Comparison of ENCODE assay signal across 9 mouse cellular contexts in genomic region chr7:27360749-27361148, GRCm38 (mm10). TPM values are rescaled to one million over a fixed set of nuclear protein-coding genes. Genes with fewer than 3 reads are reported as not detected.
DNase-seq lines count a peak whose midpoint lies in the region; ATAC-seq and TF ChIP-seq lines count a peak whose summit lies in the region.
"Had no signal": no experiment of that assay in that cellular context is flagged by ENCODE, and none has a peak within 500 bp of the region (broad histone marks: within the 10 kb centered on the region; RNA-seq: fewer than 3 reads in every experiment).

No protein-coding gene starts in this region.

- no peak for TF ChIP-seq CTCF in midbrain, postnatal 0 days (IDR thresholded peaks at IDR 0.05)

- H3K4me3 ChIP-seq in liver, embryonic 11.5 days (ENCODE audit: low read depth, low read length), result 0 out of 2 replicates have a peak overlapping the region, but pooled peaks have one; percentile 24
- peak overlapping the region; percentile 57 for H3K4me3 ChIP-seq in embryonic facial prominence, embryonic 15.5 days (replicated peaks)
- peak overlapping the region; percentile 5; the same call in 1 of the 2 replicates for H3K4me3 ChIP-seq in intestine, embryonic 15.5 days (replicated peaks)
- peak overlapping the region; percentile 46; the same call in 1 of the 2 replicates for H3K4me3 ChIP-seq in midbrain, postnatal 0 days (ENCODE audit: low read depth, low read length)

- no peaks in the 10 kb centered on the region for H3K36me3 ChIP-seq in liver, embryonic 11.5 days (ENCODE audit: control insufficient read depth, insufficient read depth, low read length)
- H3K36me3 ChIP-seq in embryonic facial prominence, embryonic 15.5 days, result no peaks in the 10 kb centered on the region
- H3K36me3 ChIP-seq in intestine, embryonic 15.5 days, result no peaks in the 10 kb centered on the region
- H3K36me3 ChIP-seq in midbrain, postnatal 0 days (ENCODE audit: insufficient read depth, low read length), result peaks cover 5% of the 10 kb centered on the region; the same call in 1 of the 2 replicates

- no peak for DNase-seq in liver, embryonic 11.5 days (ENCODE audit: low spot score)
- DNase-seq in liver, result no peak
- no peak for DNase-seq in midbrain, postnatal 0 days (ENCODE audit: low spot score)
- no peak for DNase-seq in ovary, postnatal 10 days (ENCODE audit: low spot score)
- no peak for DNase-seq in right cerebral cortex, postnatal 10 days (ENCODE audit: low spot score in 2 of 2)
- DNase-seq in frontal cortex, postnatal 25 days (ENCODE audit: low spot score in 2 of 2), result no peak

- peaks cover 30% of the 10 kb centered on the region for H3K27me3 ChIP-seq in liver, embryonic 11.5 days (replicated peaks; ENCODE audit: control insufficient read depth, insufficient read depth, low read length)
- peaks cover 42% of the 10 kb centered on the region for H3K27me3 ChIP-seq in embryonic facial prominence, embryonic 15.5 days
- H3K27me3 ChIP-seq in intestine, embryonic 15.5 days (replicated peaks), result peaks cover 27% of the 10 kb centered on the region
- H3K27me3 ChIP-seq in midbrain, postnatal 0 days (ENCODE audit: insufficient read depth, low read length), result peaks cover 32% of the 10 kb centered on the region

- peak overlapping the region; percentile 89 for H3K4me2 ChIP-seq in liver, embryonic 11.5 days
- peak overlapping the region; percentile 85 for H3K4me2 ChIP-seq in embryonic facial prominence, embryonic 15.5 days (replicated peaks)
- H3K4me2 ChIP-seq in intestine, embryonic 15.5 days (replicated peaks), result peak overlapping the region; percentile 92
- H3K4me2 ChIP-seq in midbrain, postnatal 0 days (ENCODE audit: low read depth, low read length, poor library complexity, severe bottlenecking), result peak overlapping the region; percentile 76

- peaks cover 30% of the 10 kb centered on the region for H3K4me1 ChIP-seq in liver, embryonic 11.5 days (replicated peaks; ENCODE audit: control insufficient read depth, insufficient read depth, low read length)
- H3K4me1 ChIP-seq in embryonic facial prominence, embryonic 15.5 days, result peaks cover 33% of the 10 kb centered on the region
- H3K4me1 ChIP-seq in intestine, embryonic 15.5 days (replicated peaks), result peaks cover 14% of the 10 kb centered on the region
- no peaks in the 10 kb centered on the region; the same call in 1 of the 2 replicates for H3K4me1 ChIP-seq in midbrain, postnatal 0 days (ENCODE audit: insufficient read depth, low read length)

- H3K9me3 ChIP-seq in liver, embryonic 11.5 days (ENCODE audit: control insufficient read depth, low read length), result peaks cover 2% of the 10 kb centered on the region; the same call in 1 of the 2 replicates
- no peaks in the 10 kb centered on the region for H3K9me3 ChIP-seq in embryonic facial prominence, embryonic 15.5 days (replicated peaks)
- no peaks in the 10 kb centered on the region for H3K9me3 ChIP-seq in intestine, embryonic 15.5 days
- H3K9me3 ChIP-seq in midbrain, postnatal 0 days (ENCODE audit: low read length), result no peaks in the 10 kb centered on the region

- no peak overlapping the region for H3K9ac ChIP-seq in liver, embryonic 11.5 days (ENCODE audit: low read depth, low read length)
- no peak overlapping the region for H3K9ac ChIP-seq in embryonic facial prominence, embryonic 15.5 days
- H3K9ac ChIP-seq in intestine, embryonic 15.5 days, result no peak overlapping the region
- no peak overlapping the region for H3K9ac ChIP-seq in midbrain, postnatal 0 days (replicated peaks; ENCODE audit: low read length, poor library complexity, severe bottlenecking)

- no peak for ATAC-seq in liver, embryonic 11.5 days (replicated peaks; ENCODE audit: low FRiP score)
- no peak for ATAC-seq in embryonic facial prominence, embryonic 15.5 days (ENCODE audit: insufficient number of reproducible peaks, low FRiP score, low TSS enrichment, low read depth)
- ATAC-seq in intestine, embryonic 15.5 days, result no peak
- ATAC-seq in midbrain, postnatal 0 days (ENCODE audit: low FRiP score), result no peak

- no peak overlapping the region for H3K27ac ChIP-seq in liver, embryonic 11.5 days (ENCODE audit: low read depth, low read length)
- H3K27ac ChIP-seq in embryonic facial prominence, embryonic 15.5 days (replicated peaks), result no peak overlapping the region
- no peak overlapping the region for H3K27ac ChIP-seq in intestine, embryonic 15.5 days
- no peak overlapping the region for H3K27ac ChIP-seq in midbrain, postnatal 0 days (ENCODE audit: low read depth, low read length)

- 52% methylated on average over 6 of the region's 6 CpGs for WGBS in liver, embryonic 11.5 days
- WGBS in embryonic facial prominence, embryonic 15.5 days, result 48% methylated on average over 6 of the region's 6 CpGs
- WGBS in intestine, embryonic 15.5 days, result 53% methylated on average over 6 of the region's 6 CpGs
- WGBS in midbrain, postnatal 0 days, result 56% methylated on average over 6 of the region's 6 CpGs

RNA-seq across cellular contexts. Expression of gene Gm20479, which starts 3.5 kb away (rescaled TPM):
- polyA plus RNA-seq in liver, embryonic 11.5 days (2014; fragmentation: Nextera tagmentation; extraction: Ambion mirVana), result 0.43 and 1.2 TPM in 2 replicates
- 0.35 and 0.43 TPM in 2 replicates for polyA plus RNA-seq in embryonic facial prominence, embryonic 15.5 days (2015; fragmentation: Nextera tagmentation; extraction: Ambion mirVana)
- 1.8 TPM in 1 of 2 replicates, not detected in the other for polyA plus RNA-seq in intestine, embryonic 15.5 days (2015; fragmentation: Nextera tagmentation; extraction: Ambion mirVana)
- not detected in 2 replicates for total RNA-seq in midbrain, postnatal 0 days (2014; rRNA removed)
- not detected in 2 replicates for polyA plus RNA-seq in midbrain, postnatal 0 days (2015; fragmentation: Nextera tagmentation; extraction: Ambion mirVana)
- total RNA-seq: left cerebral cortex, adult 18-20 months had no signal

RNA-seq across cellular contexts. Expression of gene Shkbp1, which starts 4.9 kb away (rescaled TPM):
- polyA plus RNA-seq in liver, embryonic 11.5 days (2014; fragmentation: Nextera tagmentation; extraction: Ambion mirVana), result 46.8 and 49.6 TPM in 2 replicates
- polyA plus RNA-seq in embryonic facial prominence, embryonic 15.5 days (2015; fragmentation: Nextera tagmentation; extraction: Ambion mirVana), result 36.8 and 46.2 TPM in 2 replicates
- polyA plus RNA-seq in intestine, embryonic 15.5 days (2015; fragmentation: Nextera tagmentation; extraction: Ambion mirVana), result 35.0 and 35.5 TPM in 2 replicates
- 36.3 and 42.7 TPM in 2 replicates for total RNA-seq in midbrain, postnatal 0 days (2014; rRNA removed)
- polyA plus RNA-seq in midbrain, postnatal 0 days (2015; fragmentation: Nextera tagmentation; extraction: Ambion mirVana), result 24.1 and 25.1 TPM in 2 replicates

RNA-seq across cellular contexts. Expression of gene Ltbp4, which starts 23.3 kb away (rescaled TPM):
- 7.1 and 10.2 TPM in 2 replicates for polyA plus RNA-seq in liver, embryonic 11.5 days (2014; fragmentation: Nextera tagmentation; extraction: Ambion mirVana)
- polyA plus RNA-seq in embryonic facial prominence, embryonic 15.5 days (2015; fragmentation: Nextera tagmentation; extraction: Ambion mirVana), result 85.5 and 92.3 TPM in 2 replicates
- polyA plus RNA-seq in intestine, embryonic 15.5 days (2015; fragmentation: Nextera tagmentation; extraction: Ambion mirVana), result 75.9 and 92.8 TPM in 2 replicates
- 25.3 and 44.3 TPM in 2 replicates for total RNA-seq in midbrain, postnatal 0 days (2014; rRNA removed)
- 13.6 and 16.0 TPM in 2 replicates for polyA plus RNA-seq in midbrain, postnatal 0 days (2015; fragmentation: Nextera tagmentation; extraction: Ambion mirVana)

Comparison
In these comparisons a context has a peak if more than half of its experiments do, and no peak if none do; other contexts are left out.
1. H3K4me3 ChIP-seq: peak in every context shown above with its lines; median percentile 57 in embryonic facial prominence, embryonic 15.5 days; 46 in midbrain, postnatal 0 days; 24 in liver, embryonic 11.5 days; 5 in intestine, embryonic 15.5 days.